Mouse (Mus musculus) CH12.LX (cell line): ENCODE results near the gene Noxo1. TPM values are rescaled to one million over a fixed set of nuclear protein-coding genes. Genes with fewer than 3 reads are reported as not detected.
"Not testable (repeated sequence)": the region's sequence is repeated elsewhere in the genome, so short reads cannot be mapped to it uniquely, and the experiment has no call there.

Experiments
- DNase-seq: peaks from one replicate; pipeline ENCODE4 v3.0.0-alpha.2; 2013; ENCODE audit errors: extremely low read depth
- H3K27ac ChIP-seq: 2 replicates; pipeline ENCODE4 v1.5.1; 2012; ENCODE audit warnings: low read depth, mild to moderate bottlenecking, control low read depth, moderate library complexity; ENCODE audit not compliant: insufficient read depth
- H3K27me3 ChIP-seq: replicated peaks from 2 replicates; pipeline ENCODE3; 2012; ENCODE audit warnings: inconsistent platforms
- H3K36me3 ChIP-seq, 2 experiments: replicated peaks in 1 of 2; 2 replicates each; pipeline versions ENCODE3 to v1.6.1; 2012; ENCODE audit warnings: inconsistent platforms in 1 of 2, low read length in 1 of 2, mild to moderate bottlenecking in 1 of 2, mixed read lengths in 1 of 2, moderate library complexity in 1 of 2; ENCODE audit not compliant: control insufficient read depth in 1 of 2, insufficient read depth in 1 of 2
- H3K4me1 ChIP-seq, 2 experiments: 2 replicates each; pipeline ENCODE4 v1.6.1; 2012; ENCODE audit warnings: inconsistent platforms in 1 of 2, moderate library complexity in 1 of 2; ENCODE audit not compliant: insufficient read depth in 2 of 2, control insufficient read depth in 1 of 2
- H3K4me2 ChIP-seq: 2 replicates; pipeline ENCODE4 v1.6.1; 2012; ENCODE audit warnings: low read depth, mild to moderate bottlenecking, control low read depth; ENCODE audit not compliant: poor library complexity, insufficient read depth, severe bottlenecking
- H3K4me3 ChIP-seq, 3 experiments: fragments of 150-350 bp in 1 of 3; sonication (generic) in 1 of 3; replicated peaks in 1 of 3; 2 replicates each; pipeline versions ENCODE3 to v1.5.1; 2011 to 2012; ENCODE audit warnings: low read depth in 2 of 3, low read length in 2 of 3, mild to moderate bottlenecking in 2 of 3, moderate library complexity in 2 of 3, control low read depth in 1 of 3, improper control_type of control experiment in 1 of 3, inconsistent platforms in 1 of 3, mixed read lengths in 1 of 3; ENCODE audit not compliant: poor library complexity in 1 of 3
- H3K79me2 ChIP-seq: replicated peaks from 2 replicates; pipeline ENCODE4 v1.6.1; 2012; ENCODE audit warnings: mild to moderate bottlenecking, moderate library complexity; ENCODE audit not compliant: control insufficient read depth, poor library complexity, insufficient read depth, severe bottlenecking; ENCODE audit errors: extremely low read depth
- H3K9ac ChIP-seq: 2 replicates; pipeline ENCODE4 v1.6.1; 2012; ENCODE audit warnings: low read depth, mild to moderate bottlenecking, control low read depth, moderate library complexity; ENCODE audit not compliant: insufficient read depth
- H3K9me3 ChIP-seq: replicated peaks from 2 replicates; pipeline ENCODE3; 2012; ENCODE audit warnings: low read length, inconsistent platforms, mixed read lengths
- BHLHE40 ChIP-seq: IDR thresholded peaks from 2 replicates; pipeline ENCODE4 v1.6.1; 2011; ENCODE audit warnings: mild to moderate bottlenecking, low read depth, low read length, improper control_type of control experiment
- CHD1 ChIP-seq: IDR thresholded peaks from 2 replicates; pipeline ENCODE4 v1.6.1; 2012; ENCODE audit warnings: low read depth, low read length, improper control_type of control experiment, inconsistent platforms
- CHD2 ChIP-seq: IDR thresholded peaks from 2 replicates; pipeline ENCODE4 v1.6.1; 2011; ENCODE audit warnings: low read length, improper control_type of control experiment
- CTCF ChIP-seq, 2 experiments: IDR thresholded peaks in 1 of 2; conservative IDR thresholded peaks in 1 of 2; 2 replicates each; pipeline ENCODE4 v1.5.1; 2011 to 2012; ENCODE audit warnings: low read depth in 2 of 2, low read length in 2 of 2, improper control_type of control experiment in 1 of 2, inconsistent platforms in 1 of 2, mild to moderate bottlenecking in 1 of 2, moderate library complexity in 1 of 2
- E2F4 ChIP-seq: IDR thresholded peaks from 2 replicates; pipeline ENCODE4 v1.6.1; 2011; ENCODE audit warnings: low read depth, low read length, improper control_type of control experiment; ENCODE audit not compliant: insufficient replicate concordance
- ELF1 ChIP-seq: IDR thresholded peaks from 2 replicates; pipeline ENCODE4 v1.6.1; 2014; ENCODE audit warnings: low read depth, mild to moderate bottlenecking, inconsistent platforms, low read length, improper control_type of control experiment
- EP300 ChIP-seq: IDR thresholded peaks from 2 replicates; pipeline ENCODE4 v1.6.1; 2011; ENCODE audit warnings: low read length, improper control_type of control experiment
- ETS1 ChIP-seq: conservative IDR thresholded peaks from 2 replicates; pipeline ENCODE4 v1.6.1; 2012; ENCODE audit warnings: low read depth, mild to moderate bottlenecking, inconsistent platforms, low read length, improper control_type of control experiment, moderate library complexity
- GABPA ChIP-seq: IDR thresholded peaks from 2 replicates; pipeline ENCODE4 v1.6.1; 2012; ENCODE audit warnings: low read depth, low read length, improper control_type of control experiment, inconsistent platforms; ENCODE audit not compliant: insufficient replicate concordance
- HCFC1 ChIP-seq: IDR thresholded peaks from 2 replicates; pipeline ENCODE4 v1.6.1; 2012; ENCODE audit warnings: low read depth, mild to moderate bottlenecking, inconsistent platforms, low read length, improper control_type of control experiment
- IRF4 ChIP-seq: IDR thresholded peaks from 2 replicates; pipeline ENCODE4 v1.6.1; 2014; ENCODE audit warnings: low read depth, mild to moderate bottlenecking, inconsistent platforms, low read length, improper control_type of control experiment
- MAFK ChIP-seq: IDR thresholded peaks from 2 replicates; pipeline ENCODE4 v1.6.1; 2011; ENCODE audit warnings: low read length, improper control_type of control experiment; ENCODE audit not compliant: insufficient replicate concordance
- MAX ChIP-seq: IDR thresholded peaks from 2 replicates; pipeline ENCODE4 v1.6.1; 2011; ENCODE audit warnings: low read length, improper control_type of control experiment
- MAZ ChIP-seq: IDR thresholded peaks from 2 replicates; pipeline ENCODE4 v1.6.1; 2012; ENCODE audit warnings: low read depth, mild to moderate bottlenecking, inconsistent platforms, low read length, improper control_type of control experiment, moderate library complexity
- MXI1 ChIP-seq: IDR thresholded peaks from 2 replicates; pipeline ENCODE4 v1.6.1; 2011; ENCODE audit warnings: mild to moderate bottlenecking, low read depth, low read length, improper control_type of control experiment
- MYC ChIP-seq: IDR thresholded peaks from 2 replicates; pipeline ENCODE4 v1.6.1; 2011; ENCODE audit warnings: low read depth, mild to moderate bottlenecking, improper control_type of control experiment, low read length
- NELFE ChIP-seq: IDR thresholded peaks from 2 replicates; pipeline ENCODE4 v1.6.1; 2011; ENCODE audit warnings: low read depth, low read length, improper control_type of control experiment
- NRF1 ChIP-seq: IDR thresholded peaks from 2 replicates; pipeline ENCODE4 v1.6.1; 2014; ENCODE audit warnings: low read depth, mild to moderate bottlenecking, inconsistent platforms, low read length, improper control_type of control experiment, moderate library complexity
- POLR2AphosphoS2 ChIP-seq: IDR thresholded peaks from 2 replicates; pipeline ENCODE4 v1.6.1; 2011; ENCODE audit warnings: low read depth, low read length, improper control_type of control experiment
- RAD21 ChIP-seq: IDR thresholded peaks from 2 replicates; pipeline ENCODE4 v1.6.1; 2011; ENCODE audit warnings: low read depth, mild to moderate bottlenecking, low read length, improper control_type of control experiment, moderate library complexity
- RCOR1 ChIP-seq: conservative IDR thresholded peaks from 2 replicates; pipeline ENCODE4 v1.6.1; 2012; ENCODE audit warnings: low read depth, mild to moderate bottlenecking, inconsistent platforms, low read length, improper control_type of control experiment
- SIN3A ChIP-seq: IDR thresholded peaks from 2 replicates; pipeline ENCODE4 v1.6.1; 2012; ENCODE audit warnings: low read length, improper control_type of control experiment, inconsistent platforms
- SMC3 ChIP-seq: IDR thresholded peaks from 2 replicates; pipeline ENCODE4 v1.6.1; 2011; ENCODE audit warnings: low read depth, low read length, improper control_type of control experiment
- TBP ChIP-seq: conservative IDR thresholded peaks from 2 replicates; pipeline ENCODE4 v1.6.1; 2011; ENCODE audit warnings: low read depth, low read length, improper control_type of control experiment
- TCF12 ChIP-seq: IDR thresholded peaks from 2 replicates; pipeline ENCODE4 v1.6.1; 2014; ENCODE audit warnings: low read depth, mild to moderate bottlenecking, inconsistent platforms, low read length, improper control_type of control experiment
- UBTF ChIP-seq: IDR thresholded peaks from 2 replicates; pipeline ENCODE4 v1.6.1; 2012; ENCODE audit warnings: low read depth, mild to moderate bottlenecking, inconsistent platforms, low read length, improper control_type of control experiment, moderate library complexity
- USF1 ChIP-seq: IDR thresholded peaks from 2 replicates; pipeline ENCODE4 v1.6.1; 2014; ENCODE audit warnings: low read depth, mild to moderate bottlenecking, inconsistent platforms, low read length, improper control_type of control experiment
- ZKSCAN1 ChIP-seq: IDR thresholded peaks from 2 replicates; pipeline ENCODE4 v1.6.1; 2012; ENCODE audit warnings: low read depth, inconsistent platforms, low read length, improper control_type of control experiment, borderline replicate concordance
- ZMIZ1 ChIP-seq: IDR thresholded peaks from 2 replicates; pipeline ENCODE4 v1.6.1; 2012; ENCODE audit warnings: low read depth, mild to moderate bottlenecking, inconsistent platforms, low read length, improper control_type of control experiment
- dilution Hi-C: fragments of 300-500 bp; cut with MboI; formaldehyde crosslinking; loops from 2 replicates; pipeline ENCODE4 v1.14.3; 2020; ENCODE audit warnings: low sequenced_read_pairs; ENCODE audit not compliant: extremely low pct_unique_long_range_greater_than_20kb, extremely low pct_ligation_motif_present
- in situ Hi-C: fragments of 300-500 bp; cut with MboI; formaldehyde crosslinking; loops from 3 replicates; pipeline ENCODE4 v1.14.3; 2019; ENCODE audit warnings: low sequenced_read_pairs, low pct_ligation_motif_present, low pct_unique_long_range_greater_than_20kb, mixed read lengths
- polyA plus RNA-seq: library from polyadenylated mRNA; unstranded; fragments of >175 nt; gene quantifications from 2 replicates; pipeline ENCODE4 v1.2.1, GENCODE M21; 2012; ENCODE audit warnings: low read depth; ENCODE audit not compliant: insufficient read length
- total RNA-seq, 2 experiments: library from RNA; depleted of rRNA; stranded (reverse); fragments of 300-350 nt in 1 of 2; fragments of >200 nt in 1 of 2; gene quantifications; 2 replicates each; pipeline ENCODE4 v1.2.3; 2012 to 2014

Noxo1 gene
- total and polyA plus RNA-seq, 3 experiments, result 0.47 to 2.5 (median 0.89) TPM

DNA sequence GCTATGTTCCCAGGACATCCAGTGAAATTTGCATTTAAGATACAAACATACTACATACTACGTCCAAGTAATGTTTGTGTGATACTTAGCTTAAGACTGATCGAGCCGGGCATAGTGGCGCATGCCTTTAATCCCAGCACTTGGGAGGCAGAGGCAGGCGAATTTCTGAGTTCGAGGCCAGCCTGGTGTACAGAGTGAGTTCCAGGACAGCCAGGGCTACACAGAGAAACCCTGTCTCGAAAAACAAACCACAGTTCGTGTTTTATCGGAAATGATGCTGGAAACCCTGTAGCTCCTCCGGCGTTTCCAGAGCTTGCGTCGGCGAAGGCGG, 26.9 kb upstream of the Noxo1 start:
- H3K4me2 ChIP-seq, result peak overlapping the region; percentile 82
- H3K27me3 ChIP-seq, H3K9me3 ChIP-seq, in situ Hi-C loops, dilution Hi-C loops: not testable (repeated sequence)
- H3K27ac ChIP-seq, result peak overlapping the region; percentile 58
- H3K9ac ChIP-seq, result peak overlapping the region; percentile 82
- peaks cover 5 to 55% of the 10 kb centered on the region in 2 experiments; a peak in 2 of 4 replicates for H3K4me1 ChIP-seq
- DNase-seq, result peak; percentile 25
- TF ChIP-seq POLR2AphosphoS2 (0 out of 2 replicates have a peak, but pooled peaks have one; percentile 26), NELFE (peak; percentile 93; the same call in 1 of the 2 replicates), SIN3A (peak; percentile 11; the same call in 1 of the 2 replicates), MYC (0 out of 2 replicates have a peak, but pooled peaks have one; percentile 64), ZMIZ1 (peak; percentile 65; the same call in 1 of the 2 replicates)
- peaks cover 42% of the 10 kb centered on the region for H3K79me2 ChIP-seq
- H3K4me3 ChIP-seq, result peak overlapping the region; percentile 85 to 99 (median 99)
- peaks cover 7 to 13% of the 10 kb centered on the region in 2 experiments for H3K36me3 ChIP-seq

DNA sequence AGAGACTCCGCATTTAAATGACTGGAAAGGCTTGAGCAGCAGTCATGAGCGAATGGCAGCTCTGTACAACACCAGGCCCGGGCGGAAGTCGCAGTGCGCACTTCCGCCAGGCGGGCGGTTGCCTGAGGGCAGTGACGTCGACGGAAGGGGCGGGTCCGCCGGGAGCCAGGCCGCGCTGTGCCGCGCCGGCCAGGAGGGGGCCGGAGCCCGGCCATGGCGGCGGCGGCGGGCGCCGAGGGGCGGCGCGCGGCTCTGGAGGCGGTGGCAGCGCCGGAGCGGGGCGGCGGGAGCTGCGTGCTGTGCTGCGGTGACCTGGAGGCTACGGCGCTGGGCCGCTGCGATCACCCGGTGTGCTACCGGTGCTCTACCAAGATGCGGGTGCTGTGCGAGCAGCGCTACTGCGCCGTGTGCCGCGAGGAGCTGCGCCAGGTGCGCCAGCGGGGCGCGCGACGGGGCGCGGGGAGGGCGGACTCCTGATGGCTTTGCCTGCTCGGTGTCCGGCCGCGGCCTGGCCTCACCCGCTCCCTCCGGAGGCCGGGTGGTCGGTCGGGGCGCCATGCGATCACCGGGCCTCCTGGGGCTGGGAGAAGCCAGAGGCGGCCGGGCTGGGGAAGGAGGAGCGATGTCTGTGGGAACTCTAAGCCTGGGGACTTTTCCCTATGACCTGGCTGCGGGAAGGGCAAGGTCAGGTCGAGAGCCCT, 26.3 kb upstream of the Noxo1 start, which contains the start of gene Zfp598:
Gene Zfp598, plus strand, starts transcription at position 143 of the 701 bp plus-strand sequence.
- peak; percentile 91 for DNase-seq
- H3K27ac ChIP-seq, result peak within 1 kb of the TSS; percentile 79
- H3K4me1 ChIP-seq, result peaks cover 5 to 61% of the 10 kb centered on the region in 2 experiments; a peak in 2 of 4 replicates
- no peaks in the 10 kb centered on the region for H3K27me3 ChIP-seq
- H3K4me2 ChIP-seq, result peak within 1 kb of the TSS; percentile 98
- no peaks in the 10 kb centered on the region for H3K9me3 ChIP-seq
- peaks cover 9 to 16% of the 10 kb centered on the region in 2 experiments for H3K36me3 ChIP-seq
- peak within 1 kb of the TSS; percentile 88 to 99 (median 99) for H3K4me3 ChIP-seq
- H3K9ac ChIP-seq, result peak within 1 kb of the TSS; percentile 97
- in situ Hi-C loops (loop anchor here (5.0 kb wide), 1 partner anchor 137 kb away; the partner anchor contains the start of gene Rab26), dilution Hi-C loops (no loop called here)
- H3K79me2 ChIP-seq, result peaks cover 46% of the 10 kb centered on the region
- TF ChIP-seq USF1 (no peak), MAFK (no peak), ELF1 (peak; percentile 99), ZMIZ1 (no peak), GABPA (no peak; the same call in 1 of the 2 replicates), SMC3 (no peak), UBTF (peak; percentile 78), IRF4 (peak; percentile 26), CHD1 (no peak), MAZ (peak; percentile 57; the same call in 1 of the 2 replicates), NELFE (no peak; the same call in 1 of the 2 replicates), ZKSCAN1 (no peak), TCF12 (peak; percentile 90), NRF1 (peak; percentile 66), MXI1 (peak; percentile 76), RCOR1 (no peak), CTCF (conservative IDR thresholded peaks at IDR 0.05 in 1 of 2, IDR thresholded peaks at IDR 0.05 in 1 of 2; ENCODE audit: low read depth in 2 of 2, low read length in 2 of 2) (peak in 1 of 2 experiments; percentile 41; a peak in 1 of 4 replicates), TBP (peak; percentile 84; the same call in 1 of the 2 replicates), MYC (no peak), E2F4 (no peak), ETS1 (0 out of 2 replicates have a peak, but pooled peaks have one; percentile 14), EP300 (no peak), CHD2 (no peak), HCFC1 (peak; percentile 89), RAD21 (no peak), POLR2AphosphoS2 (peak; percentile 84; the same call in 1 of the 2 replicates), MAX (peak; percentile 67), BHLHE40 (0 out of 2 replicates have a peak, but pooled peaks have one; percentile 18)
